Mouse (Mus musculus): ENCODE measurements around the gene 2410004P03Rik. TPM values are rescaled to one million over a fixed set of nuclear protein-coding genes. Genes with fewer than 3 reads are reported as not detected.
"Not testable (repeated sequence)": the region's sequence is repeated elsewhere in the genome, so short reads cannot be mapped to it uniquely, and the experiment has no call there.

2410004P03Rik gene
- total RNA-seq, 2 experiments from 2014 or later: 0.77 to 0.95 TPM

DNA sequence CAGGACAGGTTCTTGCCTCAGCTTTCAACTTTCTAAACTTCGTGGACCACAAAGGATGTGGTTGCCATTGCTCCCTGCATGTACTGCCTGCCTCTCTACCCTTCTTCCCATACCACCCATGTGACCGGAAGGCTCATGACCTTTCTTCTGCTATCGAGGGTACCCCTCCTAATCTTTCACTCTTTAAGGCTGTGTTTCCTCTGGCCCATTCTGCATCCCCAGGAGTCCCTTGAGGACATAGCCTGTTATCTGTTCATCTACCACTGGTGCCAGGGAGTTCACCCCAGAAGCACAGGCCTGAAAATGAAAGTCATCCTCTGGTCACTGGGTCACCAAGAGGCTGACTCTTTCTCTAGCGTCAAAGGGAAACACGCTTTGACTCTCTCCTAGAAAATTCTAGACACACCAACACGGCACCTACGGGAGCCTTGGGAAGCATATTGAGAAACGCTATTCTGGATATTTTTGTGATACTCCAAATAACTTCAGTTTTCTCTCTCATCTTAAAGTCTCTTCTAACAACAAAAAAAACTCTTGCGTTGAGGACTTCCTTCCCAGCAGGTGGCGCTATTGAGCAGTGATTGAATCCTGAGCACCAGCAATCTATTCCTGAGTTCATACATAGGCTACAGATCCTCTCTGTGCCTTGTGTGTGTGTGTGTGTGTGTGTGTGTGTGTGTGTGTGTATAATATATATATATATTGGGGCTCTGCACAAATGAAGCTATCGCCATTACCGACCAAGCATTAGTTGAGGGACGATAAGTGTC, 21.4 kb upstream of the 2410004P03Rik start:
- intact Hi-C loops (cut with DNase I): loop anchor here (2.0 to 5.0 kb wide), 2 partner anchors 144 to 224 kb away; partner anchors contain the start of gene Kcnf1
- peak; percentile 85 to 88 for DNase-seq (ENCODE audit: extremely low spot score in 1 of 2, low spot score in 2 of 2)

DNA sequence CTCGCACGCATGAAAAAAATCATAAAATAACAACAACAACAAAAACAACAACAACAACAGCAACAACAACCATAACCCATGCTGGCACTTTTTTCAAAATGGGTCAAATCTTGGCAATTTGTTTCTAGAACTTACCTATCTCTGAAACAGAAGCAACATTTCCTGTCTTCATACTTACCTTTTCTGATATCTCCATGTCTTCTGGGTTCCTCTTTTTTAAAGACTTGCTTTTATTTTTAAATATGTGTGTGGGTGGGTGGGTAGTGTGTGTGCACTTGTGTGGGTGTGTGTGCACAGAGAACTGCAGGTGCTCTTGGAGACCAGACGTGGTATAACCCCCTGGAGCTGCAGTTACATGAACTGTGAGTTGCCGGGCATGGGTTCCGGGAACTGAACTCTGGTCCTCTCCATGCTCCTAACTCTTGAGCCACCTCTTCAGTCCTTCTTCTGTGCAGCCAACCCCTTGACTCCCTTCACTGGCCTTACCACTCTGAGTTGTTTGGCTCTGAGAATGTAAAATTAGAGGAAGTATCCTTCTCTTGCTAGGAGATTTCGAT, 13.1 kb upstream of the 2410004P03Rik start:
- no peak for DNase-seq (ENCODE audit: extremely low spot score in 1 of 2, low spot score in 2 of 2)
- intact Hi-C loops (cut with DNase I): no loop called here

DNA sequence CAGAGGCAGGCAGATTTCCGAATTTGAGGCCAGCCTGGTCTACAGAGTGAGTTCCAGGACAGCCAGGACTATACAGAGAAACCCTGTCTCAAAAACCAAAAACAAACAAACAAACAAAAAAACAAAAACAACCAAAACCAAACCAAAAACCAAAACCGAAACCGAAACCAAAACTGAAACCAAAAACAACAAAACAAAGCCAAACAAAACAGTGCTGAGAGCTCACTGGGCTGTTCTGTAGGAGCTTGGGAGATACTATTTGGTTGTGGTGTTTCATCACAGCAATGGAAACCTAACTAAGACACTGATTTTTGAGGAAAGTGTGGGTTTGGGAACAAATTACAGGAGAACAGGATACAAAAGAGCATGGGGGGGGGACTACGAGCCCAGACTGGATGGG, 10.6 kb upstream of the 2410004P03Rik start:
- intact Hi-C loops (cut with DNase I): no loop called here
- no peak for DNase-seq (ENCODE audit: extremely low spot score in 1 of 2, low spot score in 2 of 2)

DNA sequence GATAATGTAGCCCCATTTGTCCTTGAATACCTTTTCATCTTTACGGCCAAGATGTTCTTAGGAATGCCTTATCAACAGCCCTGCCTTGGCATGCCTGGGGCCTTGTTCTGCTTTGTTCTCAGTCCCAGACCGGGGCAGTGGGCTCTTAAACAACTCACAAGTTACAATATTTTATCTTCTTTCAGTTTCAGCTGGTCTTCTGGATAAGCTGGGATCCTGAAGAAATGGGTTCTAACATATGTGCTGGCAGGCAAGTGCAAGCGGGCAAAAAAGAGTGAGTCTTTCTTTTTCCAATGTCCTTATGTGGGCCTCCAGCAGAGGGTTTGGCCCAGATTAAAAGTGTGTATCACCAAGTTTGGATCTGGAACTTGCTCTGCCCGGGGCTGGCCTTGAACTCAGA, 9.6 kb upstream of the 2410004P03Rik start:
- DNase-seq (ENCODE audit: extremely low spot score in 1 of 2, low spot score in 2 of 2); intact Hi-C loops (cut with DNase I): not testable (repeated sequence)

DNA sequence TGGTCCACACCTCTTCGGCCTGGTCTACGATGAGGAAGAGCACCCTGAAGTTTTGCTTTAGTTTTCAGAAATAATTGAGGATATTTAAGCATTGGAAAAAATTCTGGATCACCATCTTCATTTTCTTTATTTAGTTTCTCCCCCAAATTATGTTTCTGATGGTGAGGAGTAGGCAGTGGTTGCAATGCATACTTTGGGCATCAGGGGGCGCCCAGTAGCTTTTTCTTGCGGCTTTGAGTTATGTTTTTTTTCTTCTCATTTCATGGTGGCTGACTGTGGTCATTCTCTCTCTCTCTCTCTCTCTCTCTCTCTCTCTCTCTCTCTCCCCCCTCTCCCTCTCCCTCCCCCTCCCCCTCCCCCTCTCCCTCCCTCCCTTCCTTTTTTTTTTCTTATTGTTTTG, 6.9 kb upstream of the 2410004P03Rik start:
- DNase-seq (ENCODE audit: extremely low spot score in 1 of 2, low spot score in 2 of 2): peak; percentile 46 to 70
- intact Hi-C loops (cut with DNase I): no loop called here

DNA sequence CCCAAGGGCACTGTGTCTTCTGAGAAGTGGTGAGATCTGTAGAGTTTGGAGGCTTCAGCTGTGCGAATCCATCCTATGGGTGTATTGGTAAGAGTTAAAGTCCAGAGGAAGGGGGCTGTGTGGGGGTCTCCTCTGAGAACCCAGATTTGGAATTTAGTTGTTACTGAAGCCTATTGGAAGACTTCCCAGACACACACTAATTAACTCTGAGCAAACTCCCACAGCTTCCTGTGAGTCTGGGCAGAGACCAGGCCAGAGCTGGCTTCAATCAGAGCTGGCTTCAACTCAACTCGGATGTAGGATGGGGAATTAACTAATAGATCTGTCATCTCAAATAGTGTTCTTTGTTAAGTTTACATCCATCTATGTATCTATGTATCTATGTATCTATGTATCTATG, 4.2 kb upstream of the 2410004P03Rik start:
- intact Hi-C loops (cut with DNase I): no loop called here
- DNase-seq (ENCODE audit: extremely low spot score in 1 of 2, low spot score in 2 of 2): no peak

DNA sequence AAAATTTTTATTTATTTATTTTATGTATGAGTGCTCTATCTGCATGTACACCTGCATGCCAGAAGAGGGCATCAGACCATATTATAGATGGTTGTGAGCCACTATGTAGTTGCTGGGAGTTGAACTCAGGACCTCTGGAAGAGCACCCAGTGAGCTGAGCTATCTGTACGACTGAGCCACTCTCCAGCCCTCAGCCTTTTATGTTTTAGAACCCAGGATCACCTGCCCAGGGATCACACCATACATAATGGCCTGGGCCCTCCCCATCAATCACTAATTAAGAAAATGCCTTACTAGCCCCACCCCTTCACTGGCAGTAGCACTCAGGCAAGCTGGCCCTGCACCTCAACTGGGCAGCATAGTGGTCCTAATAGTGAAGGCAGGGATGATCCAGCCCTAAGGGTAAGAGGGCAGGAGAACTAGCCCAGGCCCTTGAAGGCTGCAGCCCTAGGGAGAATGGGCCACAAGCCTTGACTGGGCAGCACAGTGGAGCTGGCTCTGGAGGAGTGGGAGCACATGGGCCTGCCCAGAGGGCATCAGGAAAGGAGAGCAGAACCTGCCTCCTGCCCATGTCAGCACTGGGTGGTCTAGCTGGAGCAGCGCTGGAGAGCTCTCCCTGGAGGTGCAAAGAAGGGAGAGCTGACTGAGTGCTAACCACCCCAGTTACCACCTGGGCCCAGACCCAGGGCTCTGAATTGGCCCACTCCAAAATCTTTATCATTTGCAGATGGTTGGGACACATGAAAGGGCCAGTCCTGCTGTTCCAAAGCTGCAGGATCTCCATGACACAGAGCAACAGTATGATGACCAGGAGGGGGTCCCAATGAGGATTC, 756 bp upstream of the 2410004P03Rik start:
- DNase-seq (ENCODE audit: extremely low spot score in 1 of 2, low spot score in 2 of 2): no peak
- intact Hi-C loops (cut with DNase I): loop anchor here (5.0 kb wide), 1 partner anchor 205 kb away; no protein-coding TSS in a partner anchor

DNA sequence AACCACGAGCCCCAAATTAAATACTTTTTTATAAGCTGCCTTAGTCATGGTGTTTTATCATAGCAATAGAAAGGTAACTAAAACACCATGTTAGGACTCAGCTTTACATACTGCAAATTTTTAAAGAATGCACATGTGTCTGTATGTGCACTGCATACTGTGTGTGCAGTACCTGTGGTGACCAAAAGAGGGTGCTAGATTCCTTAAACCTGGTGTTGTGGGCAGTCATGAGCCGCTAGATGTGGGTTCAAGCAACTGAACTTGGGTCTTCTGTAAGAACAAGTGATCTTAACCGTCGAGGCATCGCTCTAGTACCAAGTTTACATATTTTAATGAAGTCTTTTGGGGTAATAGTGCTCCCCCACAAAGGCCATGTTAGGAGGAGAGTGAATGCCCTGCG, 2.1 kb downstream of the 2410004P03Rik start:
- intact Hi-C loops (cut with DNase I): no loop called here
- DNase-seq (ENCODE audit: extremely low spot score in 1 of 2, low spot score in 2 of 2): peak in 1 of 2 experiments; percentile 11

DNA sequence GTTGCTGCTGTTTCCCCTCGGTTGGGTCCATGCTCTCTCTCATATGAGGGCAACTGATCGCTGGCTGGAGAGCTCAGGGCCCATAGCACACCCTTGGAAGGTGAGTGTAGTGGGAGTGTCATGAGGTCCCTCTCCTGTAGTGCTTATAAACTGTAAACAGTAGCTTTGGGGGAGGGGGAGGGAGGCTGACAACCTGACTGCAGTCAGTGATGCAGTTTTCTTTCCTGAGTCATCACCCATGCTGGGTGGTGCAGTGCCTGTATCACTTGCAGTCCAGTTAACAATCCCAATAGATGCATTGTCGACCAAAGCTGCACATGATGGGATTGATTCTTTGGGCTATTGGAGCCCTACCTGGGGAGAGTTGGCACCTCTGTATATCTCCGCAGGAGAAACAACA, 10.3 kb downstream of the 2410004P03Rik start:
- intact Hi-C loops (cut with DNase I): no loop called here
- DNase-seq (ENCODE audit: extremely low spot score in 1 of 2, low spot score in 2 of 2): no peak

DNA sequence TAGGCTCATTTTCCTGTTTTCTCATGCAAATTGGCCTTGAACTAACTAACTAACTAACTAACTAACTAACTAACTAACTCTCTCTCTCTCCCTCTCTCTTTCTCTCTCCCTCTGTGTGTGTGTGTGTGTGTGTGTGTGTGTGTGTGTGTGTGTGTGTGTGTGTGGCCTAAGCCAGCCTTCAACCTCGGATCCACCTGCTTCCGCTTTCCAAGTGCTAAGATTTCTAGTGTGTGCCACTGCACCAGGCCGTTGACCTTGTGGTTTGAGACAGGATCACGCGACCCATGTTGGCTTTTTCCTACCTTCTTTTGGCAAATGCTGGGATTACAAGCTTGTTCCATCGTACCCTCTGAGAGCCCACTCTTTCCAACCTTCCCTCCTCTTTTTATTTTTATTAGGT, 10.9 kb downstream of the 2410004P03Rik start:
- no peak for DNase-seq (ENCODE audit: extremely low spot score in 1 of 2, low spot score in 2 of 2)
- intact Hi-C loops (cut with DNase I): no loop called here

DNA sequence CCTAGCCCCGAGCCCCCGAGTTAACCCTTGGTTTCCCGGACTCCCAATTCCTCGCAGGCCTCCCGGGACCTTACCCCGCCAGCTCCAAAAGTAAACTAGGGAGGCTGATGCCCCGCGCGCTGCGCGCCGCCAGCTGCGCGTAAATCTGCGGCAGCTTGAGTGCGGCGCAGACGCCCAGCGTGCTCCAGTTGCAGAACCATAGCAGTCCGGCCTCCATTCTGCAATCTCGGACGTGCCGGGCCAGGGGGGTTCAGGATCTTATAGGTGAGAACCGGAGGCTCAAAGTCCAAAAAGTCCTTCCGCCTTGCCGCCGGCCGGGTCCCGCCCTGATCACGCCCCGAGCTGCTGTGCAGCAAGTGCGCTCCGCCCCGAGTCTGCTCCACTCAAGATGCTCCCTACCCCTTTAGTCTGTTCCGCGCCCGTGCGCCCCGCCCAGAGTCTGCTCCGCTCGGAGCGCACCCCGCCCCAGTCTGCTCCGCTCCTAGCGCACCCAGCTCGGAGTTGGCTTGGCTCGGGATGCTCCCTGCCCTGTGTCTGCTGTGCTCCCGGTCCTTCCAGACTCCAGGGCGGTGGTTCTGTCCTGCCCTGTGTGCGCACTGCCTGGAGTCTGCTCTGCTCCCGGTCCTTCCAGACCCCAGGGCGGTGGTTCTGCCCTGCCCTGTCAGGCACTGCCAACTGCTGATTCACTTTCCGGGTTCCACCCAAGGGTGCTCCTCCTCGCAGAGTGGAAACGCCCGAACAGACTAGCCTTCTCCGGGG, 11.6 kb downstream of the 2410004P03Rik start, which contains the start of gene Pqlc3:
TSS of gene Pqlc3 (minus strand) at position 670 of the 759 bp plus-strand sequence.
- intact Hi-C loops (cut with DNase I): no loop called here
- peak in 1 of 2 experiments; percentile 90 for DNase-seq (ENCODE audit: extremely low spot score in 1 of 2, low spot score in 2 of 2)

DNA sequence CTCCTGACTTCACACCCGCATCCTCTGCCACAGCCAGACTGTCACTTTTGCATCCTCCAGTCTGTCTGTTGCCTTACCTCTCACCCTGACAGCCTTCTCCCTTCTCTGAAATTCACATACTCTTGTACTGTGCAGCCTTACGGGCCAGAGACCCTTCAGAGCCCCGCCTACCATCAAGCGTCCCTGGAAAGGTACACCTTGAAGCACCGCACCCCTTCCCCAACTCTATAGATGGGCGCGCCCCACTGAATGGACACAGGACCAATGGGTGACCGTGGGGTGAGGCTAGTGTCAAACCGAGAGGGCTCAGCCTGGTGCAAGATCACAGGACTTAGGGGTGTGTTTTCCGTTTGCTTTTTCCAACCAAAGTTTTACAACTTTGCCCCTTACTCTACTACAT, 12.4 kb downstream of the 2410004P03Rik start:
- intact Hi-C loops (cut with DNase I): no loop called here
- no peak for DNase-seq (ENCODE audit: extremely low spot score in 1 of 2, low spot score in 2 of 2)

DNA sequence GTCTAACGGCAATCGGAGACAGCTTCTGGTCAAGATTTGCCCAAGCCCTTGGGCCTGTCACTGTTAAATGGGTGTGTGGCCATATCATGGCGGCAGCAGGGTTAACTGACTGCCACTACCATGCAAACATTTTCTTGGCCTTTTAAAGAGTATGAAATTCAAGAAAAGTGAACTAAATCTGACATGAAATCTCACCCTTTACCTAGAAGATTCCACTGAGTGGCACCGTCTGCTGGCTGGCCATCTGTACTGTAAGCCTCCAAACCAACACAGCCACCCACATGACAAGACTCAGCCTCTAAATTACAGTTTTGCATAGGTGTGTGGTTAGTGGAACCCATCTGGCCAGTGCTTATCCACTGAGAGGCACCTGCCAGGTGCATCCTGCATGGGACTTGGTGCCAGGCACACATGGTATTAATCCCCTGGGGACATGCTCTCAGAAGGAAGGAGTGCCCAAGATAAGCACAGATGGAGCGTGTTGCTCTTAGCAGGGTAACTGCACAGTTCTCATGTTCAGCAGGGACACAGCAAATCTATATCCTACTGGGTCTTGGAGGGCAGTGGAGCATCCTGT, 14.6 kb downstream of the 2410004P03Rik start:
- no peak for DNase-seq (ENCODE audit: extremely low spot score in 1 of 2, low spot score in 2 of 2)
- intact Hi-C loops (cut with DNase I): no loop called here

DNA sequence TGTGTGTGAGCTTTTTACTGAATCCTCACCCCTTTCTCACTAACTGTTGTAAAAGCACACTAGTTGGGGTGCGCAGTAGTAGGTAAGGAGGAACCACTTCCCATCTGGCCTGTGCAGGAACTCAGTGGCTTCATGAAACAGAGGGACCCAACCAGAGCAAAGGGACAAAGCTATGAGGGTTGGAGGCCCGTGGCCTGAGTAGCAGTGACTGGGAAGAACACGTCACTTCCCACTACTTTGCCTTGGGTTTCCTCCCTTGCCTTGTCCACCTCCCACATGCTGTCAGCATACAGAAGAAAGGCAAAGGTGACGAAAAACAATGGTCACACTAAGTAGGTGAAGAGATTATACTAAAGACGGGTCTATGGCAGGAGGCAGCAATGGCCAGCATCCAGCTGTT, 15.2 kb downstream of the 2410004P03Rik start:
- intact Hi-C loops (cut with DNase I): no loop called here
- no peak for DNase-seq (ENCODE audit: extremely low spot score in 1 of 2, low spot score in 2 of 2)

DNA sequence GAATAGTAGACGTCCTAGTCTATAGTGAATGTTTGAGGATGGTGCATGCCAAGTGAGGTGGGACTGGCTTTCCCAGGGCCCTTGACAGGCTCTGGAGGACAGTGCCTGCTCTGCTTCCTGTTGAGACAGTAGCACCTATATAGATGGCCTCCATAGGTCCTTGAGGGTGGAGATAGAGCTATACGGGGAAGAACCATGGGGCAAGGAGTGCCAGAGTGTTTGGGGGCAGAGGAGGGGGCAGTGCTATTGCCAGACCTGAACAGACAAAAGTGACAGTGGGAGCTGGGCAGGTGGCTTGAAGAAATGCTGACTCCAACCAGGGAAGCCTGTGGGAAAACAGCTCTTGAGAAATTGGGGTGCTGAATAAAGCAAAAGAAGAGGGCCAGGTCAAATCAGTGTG, 17.2 kb downstream of the 2410004P03Rik start:
- intact Hi-C loops (cut with DNase I): no loop called here
- no peak for DNase-seq (ENCODE audit: extremely low spot score in 1 of 2, low spot score in 2 of 2)

DNA sequence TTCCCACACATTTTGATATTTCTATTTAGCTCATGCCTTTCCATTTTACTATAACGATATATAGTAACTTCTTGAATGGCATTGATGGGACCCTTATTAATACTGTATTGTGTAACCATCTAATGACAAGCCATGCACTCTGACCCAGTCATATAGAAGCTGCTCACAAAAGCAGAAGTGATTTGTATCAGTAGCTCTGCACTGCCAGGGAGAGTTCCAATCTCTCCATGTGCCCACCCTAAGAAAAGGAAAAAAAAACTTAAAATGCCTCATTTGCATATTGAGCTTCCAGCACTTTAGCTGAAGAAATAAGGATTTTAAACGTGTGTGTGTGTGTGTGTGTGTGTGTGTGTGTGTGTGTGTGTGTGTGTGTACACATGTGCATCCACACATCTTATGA, 19.2 kb downstream of the 2410004P03Rik start:
- no peak for DNase-seq (ENCODE audit: extremely low spot score in 1 of 2, low spot score in 2 of 2)
- intact Hi-C loops (cut with DNase I): no loop called here

DNA sequence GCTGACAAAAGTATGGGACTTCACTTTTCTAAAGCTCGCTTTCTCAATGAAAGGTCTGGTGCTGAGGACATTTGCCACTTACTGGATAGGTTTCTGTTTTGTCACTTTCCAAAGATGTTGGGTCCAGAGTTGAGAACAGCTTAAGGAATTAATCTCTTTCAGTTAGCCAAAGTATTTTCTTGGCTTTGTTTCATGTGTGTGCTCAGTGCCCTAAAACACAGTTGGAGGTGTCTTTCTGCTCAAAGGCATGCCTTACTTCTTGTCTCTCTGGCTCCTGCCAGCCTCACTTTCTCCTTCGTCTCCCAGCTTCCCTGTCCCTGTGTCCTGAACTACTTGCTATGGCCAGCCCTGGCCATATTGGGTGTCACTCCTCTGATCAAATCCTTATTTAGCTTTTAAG, 20.2 kb downstream of the 2410004P03Rik start:
- no peak for DNase-seq (ENCODE audit: extremely low spot score in 1 of 2, low spot score in 2 of 2)
- intact Hi-C loops (cut with DNase I): no loop called here

DNA sequence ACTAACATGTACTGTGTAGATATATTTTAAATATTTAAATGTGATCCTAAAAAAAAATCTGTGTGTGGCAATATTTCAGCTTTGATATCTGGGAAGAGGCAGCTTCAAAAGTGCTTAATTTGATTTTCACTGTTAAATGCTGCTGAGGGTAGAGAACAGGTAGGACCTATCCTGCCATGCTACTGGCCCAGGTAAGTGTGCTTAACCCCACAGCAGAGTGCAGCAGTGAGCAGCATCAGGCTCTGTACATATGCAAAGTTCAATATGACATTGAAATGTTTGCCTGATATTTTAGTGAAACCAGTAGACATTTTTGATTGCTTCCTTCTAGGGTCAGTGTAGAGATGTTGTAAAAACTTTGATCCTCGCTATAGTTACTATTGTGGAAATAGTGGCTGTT, 25.7 kb downstream of the 2410004P03Rik start:
- DNase-seq (ENCODE audit: extremely low spot score in 1 of 2, low spot score in 2 of 2): no peak
- intact Hi-C loops (cut with DNase I): no loop called here

DNA sequence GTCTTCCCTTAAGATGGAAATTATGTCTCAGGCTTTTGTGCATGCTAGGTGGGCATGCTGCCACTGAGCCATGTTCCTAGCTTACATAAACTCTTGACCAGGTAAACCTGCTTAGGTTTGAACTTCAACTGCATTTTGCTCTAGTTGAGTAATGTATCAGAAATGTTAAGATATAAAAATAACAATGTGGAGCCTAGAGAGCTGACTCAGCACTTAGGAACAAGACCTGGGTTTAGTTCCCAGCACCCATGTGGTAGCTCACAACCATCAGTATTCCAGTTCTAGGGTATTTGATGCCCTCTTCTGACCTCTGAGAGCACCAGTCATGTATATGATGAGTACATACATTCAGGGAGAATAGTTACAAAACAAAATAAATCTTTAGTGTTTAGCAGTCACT, 34.4 kb downstream of the 2410004P03Rik start:
- DNase-seq (ENCODE audit: extremely low spot score in 1 of 2, low spot score in 2 of 2): no peak
- intact Hi-C loops (cut with DNase I): no loop called here
